Mouse (Mus musculus): ENCODE data around the gene Smarcb1. TPM values are rescaled to one million over a fixed set of nuclear protein-coding genes. Genes with fewer than 3 reads are reported as not detected.

The Smarcb1 gene
- total RNA-seq, 2 experiments from 2014 or later: 92.6 to 100.0 TPM

Other genes starting within 250 kb of the Smarcb1 start
- gene Cabin1, start 157.3 kb downstream of the Smarcb1 start, total RNA-seq (2021): 10 to 100 TPM; 83.7 to 84.3 TPM
- 10 to 100 TPM; 34.4 to 39.3 TPM for gene Ddt, start 148.2 kb downstream of the Smarcb1 start, total RNA-seq (2021)
- not detected for gene Gm20441, start 140.7 kb downstream of the Smarcb1 start, total RNA-seq (2021)
- under 1 TPM; 0.61 to 0.71 TPM for gene Gstt3, start 140.2 kb downstream of the Smarcb1 start, total RNA-seq (2021)
- gene Gstt1, start 123.0 kb downstream of the Smarcb1 start, total RNA-seq (2021): 1 to 10 TPM; 3.8 TPM
- not detected for gene Gstt4, start 99.1 kb downstream of the Smarcb1 start, total RNA-seq (2021)
- 1 to 10 TPM; 3.5 to 4.6 TPM for gene Gstt2, start 84.2 kb downstream of the Smarcb1 start, total RNA-seq (2021)
- gene Mif, start 61.4 kb downstream of the Smarcb1 start, total RNA-seq (2021): 100 to 1,000 TPM; 771 to 828 TPM
- 1 to 10 TPM; 1.5 to 3.0 TPM for gene Derl3, start 28.2 kb downstream of the Smarcb1 start, total RNA-seq (2021)
- 100 to 1,000 TPM; 155 to 181 TPM for gene Chchd10, start 11.5 kb upstream of the Smarcb1 start, total RNA-seq (2021)
- 1 to 10 TPM; 2.5 to 2.6 TPM for gene Mmp11, start 14.9 kb upstream of the Smarcb1 start, total RNA-seq (2021)
- under 1 TPM in 1 of 2 experiments, not detected in 1; 0.49 TPM for gene Gm867, start 19.1 kb upstream of the Smarcb1 start, total RNA-seq (2021)
- not detected for gene Vpreb3, start 21.4 kb upstream of the Smarcb1 start, total RNA-seq (2021)
- gene Gm5134, start 32.9 kb upstream of the Smarcb1 start, total RNA-seq (2021): under 1 TPM in 1 of 2 experiments, not detected in 1; 0.16 TPM
- 1 to 10 TPM; 7.9 to 9.2 TPM for gene Zfp280b, start 111.0 kb upstream of the Smarcb1 start, total RNA-seq (2021)
- gene Slc5a4b, start 189.3 kb upstream of the Smarcb1 start, total RNA-seq (2021): not detected
- gene Slc5a4a, start 225.8 kb upstream of the Smarcb1 start, total RNA-seq (2021): under 1 TPM in 1 of 2 experiments, not detected in 1; 0.26 TPM